Mouse (Mus musculus): ENCODE data around the gene Otulin.

DNA sequence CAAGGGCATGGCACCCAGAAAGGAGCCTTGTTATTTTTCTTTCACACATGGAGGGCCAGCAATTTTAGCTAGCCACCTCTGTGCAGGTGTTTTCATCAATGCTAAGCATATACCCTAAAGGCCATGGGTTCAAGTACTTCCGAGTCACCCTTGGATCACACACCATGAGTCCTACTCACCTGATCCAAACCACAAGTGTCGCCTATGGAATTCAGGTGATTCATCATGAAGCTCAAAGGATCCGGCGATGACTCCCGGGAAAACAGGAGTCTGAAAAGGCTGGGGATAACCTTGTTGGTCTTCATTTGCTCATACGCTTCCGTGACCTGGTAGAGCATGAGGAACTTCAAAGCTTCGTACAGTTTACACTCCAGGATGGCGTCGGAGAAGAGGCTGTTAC lies 27.4 kb upstream of the Otulin start:
- TF ChIP-seq CTCF (IDR thresholded peaks at IDR 0.05; ENCODE audit: insufficient read depth, low read length) (no peak), POLR2A (IDR thresholded peaks at IDR 0.05; ENCODE audit: borderline replicate concordance, extremely low read depth, low read depth, low read length) (no peak)

All from lung, adult 2 months (tissue).